In genomic region chr2:156065099-156066041, GRCm38 (mm10) we compare ENCODE assay signal across 8 mouse cellular contexts. TPM values are rescaled to one million over a fixed set of nuclear protein-coding genes. Genes with fewer than 3 reads are reported as not detected.
DNase-seq lines count a peak whose midpoint lies in the region; ATAC-seq and TF ChIP-seq lines count a peak whose summit lies in the region.

Gene Spag4, plus strand, starts transcription at chr2:156065175.

- peak; percentile 74 for ATAC-seq in embryonic facial prominence, embryonic 15.5 days (ENCODE audit: insufficient number of reproducible peaks, low FRiP score, low TSS enrichment, low read depth)
- ATAC-seq in heart, embryonic 11.5 days (replicated peaks; ENCODE audit: insufficient number of reproducible peaks, low FRiP score, low TSS enrichment), result peak; percentile 83
- peak; percentile 87 for ATAC-seq in kidney, embryonic 15.5 days (replicated peaks; ENCODE audit: low FRiP score)
- ATAC-seq in liver, postnatal 0 days, result peak; percentile 86
- peak; percentile 84 for ATAC-seq in neural tube, embryonic 12.5 days (ENCODE audit: low FRiP score, low read depth)

- peaks cover 0 to 6% of the 10 kb centered on the region in 2 experiments; a peak in 2 of 4 replicates for H3K4me1 ChIP-seq in CH12.LX (ENCODE audit: control insufficient read depth in 1 of 2, insufficient read depth in 2 of 2)
- peaks cover 11% of the 10 kb centered on the region for H3K4me1 ChIP-seq in embryonic facial prominence, embryonic 15.5 days
- H3K4me1 ChIP-seq in heart, embryonic 11.5 days (ENCODE audit: control insufficient read depth, insufficient read depth, low read length), result 0 out of 2 replicates have a peak, but pooled peaks cover 4% of the 10 kb centered on the region
- H3K4me1 ChIP-seq in kidney, embryonic 15.5 days, result peaks cover 18% of the 10 kb centered on the region
- peaks cover 14% of the 10 kb centered on the region for H3K4me1 ChIP-seq in liver, postnatal 0 days (ENCODE audit: insufficient read depth)
- peaks cover 9% of the 10 kb centered on the region for H3K4me1 ChIP-seq in neural tube, embryonic 12.5 days
- peaks cover 11% of the 10 kb centered on the region for H3K4me1 ChIP-seq in testis, adult 2 months (ENCODE audit: control insufficient read depth, insufficient read depth, low read length)

- peak within 1 kb of the TSS; percentile 21 for H3K9ac ChIP-seq in CH12.LX (ENCODE audit: insufficient read depth, low read depth)
- peak within 1 kb of the TSS; percentile 79 for H3K9ac ChIP-seq in embryonic facial prominence, embryonic 15.5 days
- peak within 1 kb of the TSS; percentile 85 for H3K9ac ChIP-seq in heart, embryonic 11.5 days (ENCODE audit: low read depth, low read length)
- H3K9ac ChIP-seq in kidney, embryonic 15.5 days, result peak within 1 kb of the TSS; percentile 78
- peak within 1 kb of the TSS; percentile 71 for H3K9ac ChIP-seq in liver, postnatal 0 days (replicated peaks)
- H3K9ac ChIP-seq in neural tube, embryonic 12.5 days, result peak within 1 kb of the TSS; percentile 78

- in situ Hi-C loops in CH12.LX (cut with MboI; ENCODE audit: low pct_ligation_motif_present, low pct_unique_long_range_greater_than_20kb, low sequenced_read_pairs), result no loop called here

- TF ChIP-seq CTCF in CH12.LX (conservative IDR thresholded peaks at IDR 0.05 in 1 of 2, IDR thresholded peaks at IDR 0.05 in 1 of 2; ENCODE audit: low read depth in 2 of 2, low read length in 2 of 2), result no peak
- no peak for TF ChIP-seq CTCF in liver, postnatal 0 days (IDR thresholded peaks at IDR 0.05; ENCODE audit: low read depth)
- no peak for TF ChIP-seq CTCF in testis, adult 2 months (IDR thresholded peaks at IDR 0.05; ENCODE audit: control insufficient read depth, insufficient read depth, insufficient replicate concordance, low read depth, low read length)

- peak within 1 kb of the TSS; percentile 43 to 80 (median 68) for H3K4me3 ChIP-seq in CH12.LX (replicated peaks in 1 of 3; ENCODE audit: low read depth in 2 of 3, low read length in 2 of 3, poor library complexity in 1 of 3)
- peak within 1 kb of the TSS; percentile 75 for H3K4me3 ChIP-seq in embryonic facial prominence, embryonic 15.5 days (replicated peaks)
- peak within 1 kb of the TSS; percentile 77 for H3K4me3 ChIP-seq in heart, embryonic 11.5 days (ENCODE audit: low read depth, low read length)
- H3K4me3 ChIP-seq in kidney, embryonic 15.5 days (replicated peaks), result peak within 1 kb of the TSS; percentile 77
- H3K4me3 ChIP-seq in liver, postnatal 0 days (ENCODE audit: low read depth, low read length), result peak within 1 kb of the TSS; percentile 75
- H3K4me3 ChIP-seq in neural tube, embryonic 12.5 days, result peak within 1 kb of the TSS; percentile 70
- H3K4me3 ChIP-seq in testis, adult 2 months (ENCODE audit: control insufficient read depth, low read depth, low read length), result peak within 1 kb of the TSS; percentile 91

- TF ChIP-seq RAD21 in CH12.LX (IDR thresholded peaks at IDR 0.05; ENCODE audit: low read depth, low read length), result no peak

- peak; percentile 63 for DNase-seq in CH12.LX (ENCODE audit: extremely low read depth)
- DNase-seq in brain, adult 2 months (ENCODE audit: low read depth, low spot score), result peak; percentile 61
- peak; percentile 88 for DNase-seq in liver, postnatal 0 days

- dilution Hi-C loops in CH12.LX (cut with MboI; ENCODE audit: extremely low pct_ligation_motif_present, extremely low pct_unique_long_range_greater_than_20kb, low sequenced_read_pairs), result no loop called here

- H3K4me2 ChIP-seq in CH12.LX (ENCODE audit: insufficient read depth, low read depth, poor library complexity, severe bottlenecking), result peak within 1 kb of the TSS; percentile 3; the same call in 1 of the 2 replicates
- peak within 1 kb of the TSS; percentile 94 for H3K4me2 ChIP-seq in embryonic facial prominence, embryonic 15.5 days (replicated peaks)
- peak within 1 kb of the TSS; percentile 96 for H3K4me2 ChIP-seq in heart, embryonic 11.5 days
- peak within 1 kb of the TSS; percentile 97 for H3K4me2 ChIP-seq in kidney, embryonic 15.5 days
- peak within 1 kb of the TSS; percentile 100 for H3K4me2 ChIP-seq in liver, postnatal 0 days (ENCODE audit: low read depth, low read length)
- H3K4me2 ChIP-seq in neural tube, embryonic 12.5 days (replicated peaks), result peak within 1 kb of the TSS; percentile 94

- H3K79me2 ChIP-seq in CH12.LX (replicated peaks; ENCODE audit: control insufficient read depth, extremely low read depth, insufficient read depth, poor library complexity, severe bottlenecking), result no peaks in the 10 kb centered on the region

- 2% methylated on average over 80 of the region's 81 CpGs for whole genome bisulfite sequencing in embryonic facial prominence, embryonic 15.5 days
- WGBS in heart, embryonic 11.5 days (ENCODE audit: insufficient replicate concordance), result under 1% methylated on average over 60 of the region's 81 CpGs
- WGBS in kidney, embryonic 15.5 days, result under 1% methylated on average over 70 of the region's 81 CpGs
- 2% methylated on average over 72 of the region's 81 CpGs for WGBS in liver, postnatal 0 days (ENCODE audit: insufficient replicate concordance)
- under 1% methylated on average over 69 of the region's 81 CpGs for WGBS in neural tube, embryonic 12.5 days

- TF ChIP-seq POLR2A in CH12.LX (IDR thresholded peaks at IDR 0.05; ENCODE audit: low read depth, low read length), result peak; percentile 75
- peak; percentile 72 for TF ChIP-seq POLR2A in testis, adult 2 months (IDR thresholded peaks at IDR 0.05; ENCODE audit: control insufficient read depth, low read depth, low read length)

- no peaks in the 10 kb centered on the region for H3K9me3 ChIP-seq in CH12.LX (replicated peaks; ENCODE audit: low read length)
- no peaks in the 10 kb centered on the region for H3K9me3 ChIP-seq in embryonic facial prominence, embryonic 15.5 days (replicated peaks)
- H3K9me3 ChIP-seq in heart, embryonic 11.5 days (replicated peaks; ENCODE audit: control insufficient read depth, low read length), result no peaks in the 10 kb centered on the region
- no peaks in the 10 kb centered on the region for H3K9me3 ChIP-seq in kidney, embryonic 15.5 days (replicated peaks)
- no peaks in the 10 kb centered on the region for H3K9me3 ChIP-seq in liver, postnatal 0 days (ENCODE audit: low read length)
- 0 out of 2 replicates have a peak, but pooled peaks cover 5% of the 10 kb centered on the region for H3K9me3 ChIP-seq in neural tube, embryonic 12.5 days

- TF ChIP-seq EP300 in CH12.LX (IDR thresholded peaks at IDR 0.05; ENCODE audit: low read length), result no peak
- TF ChIP-seq EP300 in liver, postnatal 0 days (IDR thresholded peaks at IDR 0.05; ENCODE audit: low read depth), result no peak

- H3K36me3 ChIP-seq in CH12.LX (replicated peaks in 1 of 2; ENCODE audit: control insufficient read depth in 1 of 2, insufficient read depth in 1 of 2, low read length in 1 of 2), result peaks cover 10 to 29% of the 10 kb centered on the region in 2 experiments
- H3K36me3 ChIP-seq in embryonic facial prominence, embryonic 15.5 days, result peaks cover 15% of the 10 kb centered on the region
- no peaks in the 10 kb centered on the region for H3K36me3 ChIP-seq in heart, embryonic 11.5 days (ENCODE audit: control insufficient read depth, insufficient read depth, low read length)
- H3K36me3 ChIP-seq in kidney, embryonic 15.5 days, result peaks cover 24% of the 10 kb centered on the region
- no peaks in the 10 kb centered on the region; the same call in 1 of the 2 replicates for H3K36me3 ChIP-seq in liver, postnatal 0 days (replicated peaks; ENCODE audit: insufficient read depth, low read length)
- peaks cover 25% of the 10 kb centered on the region for H3K36me3 ChIP-seq in neural tube, embryonic 12.5 days
- H3K36me3 ChIP-seq in testis, adult 2 months (ENCODE audit: control insufficient read depth, insufficient read depth, low read length), result no peaks in the 10 kb centered on the region

- H3K27me3 ChIP-seq in CH12.LX (replicated peaks), result peaks cover 2% of the 10 kb centered on the region
- H3K27me3 ChIP-seq in embryonic facial prominence, embryonic 15.5 days, result no peaks in the 10 kb centered on the region
- no peaks in the 10 kb centered on the region; the same call in 1 of the 2 replicates for H3K27me3 ChIP-seq in heart, embryonic 11.5 days (ENCODE audit: control insufficient read depth, insufficient read depth, low read length)
- H3K27me3 ChIP-seq in kidney, embryonic 15.5 days, result no peaks in the 10 kb centered on the region
- no peaks in the 10 kb centered on the region for H3K27me3 ChIP-seq in liver, postnatal 0 days (ENCODE audit: insufficient read depth, low read length)
- no peaks in the 10 kb centered on the region for H3K27me3 ChIP-seq in neural tube, embryonic 12.5 days (replicated peaks)
- H3K27me3 ChIP-seq in testis, adult 2 months (ENCODE audit: control insufficient read depth, insufficient read depth, low read length), result no peaks in the 10 kb centered on the region

- H3K27ac ChIP-seq in CH12.LX (ENCODE audit: insufficient read depth, low read depth), result no peak within 1 kb of the TSS
- H3K27ac ChIP-seq in embryonic facial prominence, embryonic 15.5 days (replicated peaks), result peak within 1 kb of the TSS; percentile 84
- peak within 1 kb of the TSS; percentile 83 for H3K27ac ChIP-seq in heart, embryonic 11.5 days (ENCODE audit: low read depth, low read length)
- H3K27ac ChIP-seq in kidney, embryonic 15.5 days, result peak within 1 kb of the TSS; percentile 87
- H3K27ac ChIP-seq in liver, postnatal 0 days (ENCODE audit: low read depth), result peak within 1 kb of the TSS; percentile 70
- peak within 1 kb of the TSS; percentile 50 for H3K27ac ChIP-seq in neural tube, embryonic 12.5 days
- H3K27ac ChIP-seq in testis, adult 2 months (ENCODE audit: control insufficient read depth, insufficient read depth, low read depth, low read length), result peak within 1 kb of the TSS; percentile 88

TF ChIP-seq in CH12.LX, 34 proteins besides CTCF, POLR2A, EP300 and RAD21 (continues in another document):
- TF ChIP-seq BHLHE40 (IDR thresholded peaks at IDR 0.05; ENCODE audit: low read depth, low read length), result peak; percentile 90
- 0 out of 2 replicates have a peak, but pooled peaks have one; percentile 7 for TF ChIP-seq IRF4 (IDR thresholded peaks at IDR 0.05; ENCODE audit: low read depth, low read length)
- peak; percentile 64 for TF ChIP-seq MXI1 (IDR thresholded peaks at IDR 0.05; ENCODE audit: low read depth, low read length)
- TF ChIP-seq UBTF (IDR thresholded peaks at IDR 0.05; ENCODE audit: low read depth, low read length), result peak; percentile 69; the same call in 1 of the 2 replicates
- TF ChIP-seq TCF12 (IDR thresholded peaks at IDR 0.05; ENCODE audit: low read depth, low read length), result peak; percentile 42; the same call in 1 of the 2 replicates

RNA-seq across cellular contexts. Expression of gene Spag4, which starts in this region (rescaled TPM):
- total RNA-seq in CH12.LX (2012; rRNA removed) (3.1 and 3.6 TPM in 2 replicates), CH12.LX (2014; rRNA removed) (2.2 and 3.0 TPM in 2 replicates)
- 2.6 and 2.9 TPM in 2 replicates for polyA plus RNA-seq in CH12.LX (2012; ENCODE audit: insufficient read length, low read depth)
- 2.5 TPM in 2 replicates for polyA plus RNA-seq in embryonic facial prominence, embryonic 15.5 days (2015; fragmentation: Nextera tagmentation; extraction: Ambion mirVana)
- polyA plus RNA-seq in heart, embryonic 11.5 days (2014; fragmentation: Nextera tagmentation; extraction: Ambion mirVana), result 2.4 and 3.3 TPM in 2 replicates
- polyA plus RNA-seq in kidney, embryonic 15.5 days (2015; fragmentation: Nextera tagmentation; extraction: Ambion mirVana), result 3.6 and 4.1 TPM in 2 replicates
- polyA plus RNA-seq in liver, postnatal 0 days (2015; fragmentation: Nextera tagmentation; extraction: Ambion mirVana), result 0.54 and 0.74 TPM in 2 replicates
- 6.6 and 7.9 TPM in 2 replicates for polyA plus RNA-seq in neural tube, embryonic 12.5 days (2016; fragmentation: Nextera tagmentation; extraction: Ambion mirVana)
- 844 and 859 TPM in 2 replicates for polyA plus RNA-seq in testis, adult 2 months (2012; rRNA removed)

Comparison
In these comparisons a context has a peak if more than half of its experiments do, and no peak if none do; other contexts are left out.
1. RNA of gene Spag4 (polyA plus RNA-seq): 844 to 859 TPM in testis, adult 2 months; 6.6 to 7.9 TPM in neural tube, embryonic 12.5 days, 3.6 to 4.1 TPM in kidney, embryonic 15.5 days, 2.4 to 3.3 TPM in heart, embryonic 11.5 days, 2.6 to 2.9 TPM in CH12.LX, 2.5 TPM in embryonic facial prominence, embryonic 15.5 days and 0.54 to 0.74 TPM in liver, postnatal 0 days; every median in the first group is over 10 times any median in the second.
2. Peak in DNase-seq, ATAC-seq, H3K4me3 ChIP-seq, H3K27ac ChIP-seq, H3K9ac ChIP-seq and H3K4me2 ChIP-seq in liver, postnatal 0 days; RNA of the gene not detected or under 1 TPM.
3. H3K4me2 ChIP-seq: peak in every context shown above with its lines; median percentile 100 in liver, postnatal 0 days; 97 in kidney, embryonic 15.5 days; 96 in heart, embryonic 11.5 days; 94 in embryonic facial prominence, embryonic 15.5 days; 94 in neural tube, embryonic 12.5 days; 3 in CH12.LX.
4. H3K9ac ChIP-seq: peak in every context shown above with its lines; median percentile 85 in heart, embryonic 11.5 days; 79 in embryonic facial prominence, embryonic 15.5 days; 78 in kidney, embryonic 15.5 days; 78 in neural tube, embryonic 12.5 days; 71 in liver, postnatal 0 days; 21 in CH12.LX.
5. Peak in every context shown above with its lines, with median percentiles within 50 percentile points of each other: DNase-seq, H3K4me3 ChIP-seq and ATAC-seq.